In genomic region chr7:27335928-27336823, GRCm38 (mm10) we compare ENCODE assay signal across 8 mouse cellular contexts. TPM values are rescaled to one million over a fixed set of nuclear protein-coding genes. Genes with fewer than 3 reads are reported as not detected.
DNase-seq lines count a peak whose midpoint lies in the region; ATAC-seq and TF ChIP-seq lines count a peak whose summit lies in the region.

No protein-coding gene starts in this region.

- H3K9me3 ChIP-seq in forebrain, embryonic 11.5 days (ENCODE audit: control insufficient read depth, low read length), result no peaks in the 10 kb centered on the region
- no peaks in the 10 kb centered on the region for H3K9me3 ChIP-seq in heart, embryonic 16.5 days (replicated peaks; ENCODE audit: control insufficient read depth, low read length)
- H3K9me3 ChIP-seq in liver, embryonic 14.5 days (ENCODE audit: control insufficient read depth, low read length), result no peaks in the 10 kb centered on the region
- H3K9me3 ChIP-seq in neural tube, embryonic 11.5 days (ENCODE audit: control insufficient read depth, low read length), result no peaks in the 10 kb centered on the region
- H3K9me3 ChIP-seq in stomach, embryonic 16.5 days (replicated peaks; ENCODE audit: control insufficient read depth, low read length), result no peaks in the 10 kb centered on the region

- under 1% methylated on average over 47 of the region's 47 CpGs for WGBS in forebrain, embryonic 11.5 days
- under 1% methylated on average over 47 of the region's 47 CpGs for WGBS in heart, embryonic 16.5 days
- WGBS in liver, embryonic 14.5 days (ENCODE audit: insufficient replicate concordance), result 2% methylated on average over 47 of the region's 47 CpGs
- under 1% methylated on average over 47 of the region's 47 CpGs for WGBS in neural tube, embryonic 11.5 days
- WGBS in stomach, embryonic 16.5 days, result under 1% methylated on average over 47 of the region's 47 CpGs

- no peak overlapping the region for H3K27ac ChIP-seq in forebrain, embryonic 11.5 days (ENCODE audit: low read depth, low read length)
- H3K27ac ChIP-seq in heart, embryonic 16.5 days (ENCODE audit: low read length), result peak overlapping the region; percentile 57
- no peak overlapping the region for H3K27ac ChIP-seq in liver, embryonic 14.5 days
- no peak overlapping the region for H3K27ac ChIP-seq in neural tube, embryonic 11.5 days (ENCODE audit: low read depth, low read length)
- peak overlapping the region; percentile 47 for H3K27ac ChIP-seq in stomach, embryonic 16.5 days (ENCODE audit: low read length)

- peaks cover 45% of the 10 kb centered on the region for H3K27me3 ChIP-seq in forebrain, embryonic 11.5 days (ENCODE audit: control insufficient read depth, insufficient read depth, low read length)
- H3K27me3 ChIP-seq in heart, embryonic 16.5 days (ENCODE audit: control insufficient read depth, insufficient read depth, low read length), result peaks cover 78% of the 10 kb centered on the region
- peaks cover 86% of the 10 kb centered on the region for H3K27me3 ChIP-seq in liver, embryonic 14.5 days (ENCODE audit: control insufficient read depth, insufficient read depth, low read length)
- peaks cover 69% of the 10 kb centered on the region for H3K27me3 ChIP-seq in neural tube, embryonic 11.5 days (ENCODE audit: control insufficient read depth, insufficient read depth, low read length)
- H3K27me3 ChIP-seq in stomach, embryonic 16.5 days (ENCODE audit: control insufficient read depth, insufficient read depth, low read length), result peaks cover 20% of the 10 kb centered on the region

- no peaks in the 10 kb centered on the region; the same call in 1 of the 2 replicates for H3K36me3 ChIP-seq in forebrain, embryonic 11.5 days (ENCODE audit: control insufficient read depth, insufficient read depth, low read length)
- H3K36me3 ChIP-seq in heart, embryonic 16.5 days (ENCODE audit: control insufficient read depth, insufficient read depth), result no peaks in the 10 kb centered on the region
- no peaks in the 10 kb centered on the region for H3K36me3 ChIP-seq in liver, embryonic 14.5 days (replicated peaks; ENCODE audit: control insufficient read depth, insufficient read depth, low read depth)
- H3K36me3 ChIP-seq in neural tube, embryonic 11.5 days (ENCODE audit: control insufficient read depth, insufficient read depth, low read length), result no peaks in the 10 kb centered on the region; the same call in 1 of the 2 replicates
- no peaks in the 10 kb centered on the region for H3K36me3 ChIP-seq in stomach, embryonic 16.5 days (ENCODE audit: control insufficient read depth, insufficient read depth, low read length)

- peak; percentile 98 for TF ChIP-seq CTCF in liver, embryonic 14.5 days (IDR thresholded peaks at IDR 0.05; ENCODE audit: low read depth)

- peaks cover 18% of the 10 kb centered on the region for H3K4me1 ChIP-seq in forebrain, embryonic 11.5 days (replicated peaks; ENCODE audit: control insufficient read depth, insufficient read depth, low read length)
- peaks cover 35% of the 10 kb centered on the region for H3K4me1 ChIP-seq in heart, embryonic 16.5 days (ENCODE audit: control insufficient read depth, insufficient read depth, low read length)
- no peaks in the 10 kb centered on the region; a peak in 1 of 4 replicates for H3K4me1 ChIP-seq in liver, embryonic 14.5 days (replicated peaks; ENCODE audit: control insufficient read depth in 2 of 2, insufficient read depth in 2 of 2, low read length in 1 of 2)
- H3K4me1 ChIP-seq in neural tube, embryonic 11.5 days (ENCODE audit: control insufficient read depth, insufficient read depth, low read length), result peaks cover 8% of the 10 kb centered on the region
- H3K4me1 ChIP-seq in stomach, embryonic 16.5 days (ENCODE audit: control insufficient read depth, insufficient read depth, low read length), result peaks cover 44% of the 10 kb centered on the region

- DNase-seq in CD4-positive, CD25-positive, alpha-beta regulatory T cell, adult 2 months (ENCODE audit: low read depth, low spot score), result peak; percentile 93
- peak; percentile 67 for DNase-seq in c-Kit-negative CD71-positive TER-119-positive erythroid progenitor cells, embryonic 14.5 days (ENCODE audit: low read depth, low spot score)
- peak; percentile 94 for DNase-seq in forebrain, embryonic 11.5 days (ENCODE audit: low spot score)
- DNase-seq in kidney, postnatal 25 days, result peak; percentile 90 to 92
- peak; percentile 59 to 64 (median 63) for DNase-seq in liver, embryonic 14.5 days (ENCODE audit: low read depth in 3 of 3, low spot score in 3 of 3)
- peak; percentile 91 for DNase-seq in neural tube, embryonic 11.5 days (ENCODE audit: low spot score)

- peak overlapping the region; percentile 76 for H3K4me2 ChIP-seq in forebrain, embryonic 11.5 days (ENCODE audit: low read depth, low read length, severe bottlenecking)
- H3K4me2 ChIP-seq in heart, embryonic 16.5 days (ENCODE audit: low read depth, low read length), result peak overlapping the region; percentile 65
- peak overlapping the region; percentile 45 for H3K4me2 ChIP-seq in liver, embryonic 14.5 days (ENCODE audit: low read depth)
- peak overlapping the region; percentile 61 for H3K4me2 ChIP-seq in neural tube, embryonic 11.5 days (ENCODE audit: low read depth)
- H3K4me2 ChIP-seq in stomach, embryonic 16.5 days (ENCODE audit: low read depth, low read length), result peak overlapping the region; percentile 72

- TF ChIP-seq EP300 in liver, embryonic 14.5 days (IDR thresholded peaks at IDR 0.05; ENCODE audit: low read depth), result no peak

- ATAC-seq in forebrain, embryonic 11.5 days (replicated peaks; ENCODE audit: low FRiP score), result peak; percentile 77
- peak; percentile 62 for ATAC-seq in heart, embryonic 16.5 days (replicated peaks; ENCODE audit: extremely low read depth, insufficient read depth, low FRiP score)
- ATAC-seq in liver, embryonic 14.5 days (ENCODE audit: insufficient read depth), result peak; percentile 51; the same call in 1 of the 2 replicates
- ATAC-seq in neural tube, embryonic 11.5 days (ENCODE audit: insufficient read depth, low FRiP score, low TSS enrichment), result peak; percentile 75
- peak; percentile 70 for ATAC-seq in stomach, embryonic 16.5 days (ENCODE audit: insufficient read depth, low FRiP score)

- H3K4me3 ChIP-seq in forebrain, embryonic 11.5 days (ENCODE audit: low read depth, low read length), result peak overlapping the region; percentile 39
- peak overlapping the region; percentile 43 for H3K4me3 ChIP-seq in heart, embryonic 16.5 days (ENCODE audit: low read length)
- peak overlapping the region in 1 of 2 experiments; percentile 10; a peak in 2 of 4 replicates for H3K4me3 ChIP-seq in liver, embryonic 14.5 days (ENCODE audit: insufficient read depth in 1 of 2, low read depth in 2 of 2, low read length in 2 of 2)
- H3K4me3 ChIP-seq in neural tube, embryonic 11.5 days (ENCODE audit: low read depth, low read length), result peak overlapping the region; percentile 38
- H3K4me3 ChIP-seq in stomach, embryonic 16.5 days (replicated peaks; ENCODE audit: low read length), result peak overlapping the region; percentile 42

- H3K9ac ChIP-seq in forebrain, embryonic 11.5 days (ENCODE audit: low read length), result peak overlapping the region; percentile 61
- peak overlapping the region; percentile 49; the same call in 1 of the 2 replicates for H3K9ac ChIP-seq in heart, embryonic 16.5 days (ENCODE audit: low read length)
- H3K9ac ChIP-seq in liver, embryonic 14.5 days (replicated peaks), result no peak overlapping the region
- H3K9ac ChIP-seq in neural tube, embryonic 11.5 days (ENCODE audit: low read length), result peak overlapping the region; percentile 19; the same call in 1 of the 2 replicates
- peak overlapping the region; percentile 71 for H3K9ac ChIP-seq in stomach, embryonic 16.5 days (ENCODE audit: low read length)

RNA-seq across cellular contexts. Expression of gene Ltbp4, which starts 1.3 kb away (rescaled TPM):
- 11.9 and 13.0 TPM in 2 replicates for polyA plus RNA-seq in forebrain, embryonic 11.5 days (2014; fragmentation: Nextera tagmentation; extraction: Ambion mirVana)
- 63.5 and 86.0 TPM in 2 replicates for polyA plus RNA-seq in heart, embryonic 16.5 days (2015; fragmentation: Nextera tagmentation; extraction: Ambion mirVana)
- polyA plus RNA-seq in liver, embryonic 14.5 days (2012; rRNA removed), result 5.2 and 5.5 TPM in 2 replicates
- polyA plus RNA-seq in liver, embryonic 14.5 days (2014; fragmentation: Nextera tagmentation; extraction: Ambion mirVana), result 2.5 and 3.0 TPM in 2 replicates
- 7.0 and 8.0 TPM in 2 replicates for polyA plus RNA-seq in neural tube, embryonic 11.5 days (2014; fragmentation: Nextera tagmentation; extraction: Ambion mirVana)
- 170 and 202 TPM in 2 replicates for polyA plus RNA-seq in stomach, embryonic 16.5 days (2015; fragmentation: Nextera tagmentation; extraction: Ambion mirVana)

RNA-seq across cellular contexts. Expression of gene Shkbp1, which starts 19.6 kb away (rescaled TPM):
- polyA plus RNA-seq in forebrain, embryonic 11.5 days (2014; fragmentation: Nextera tagmentation; extraction: Ambion mirVana), result 64.3 and 67.6 TPM in 2 replicates
- polyA plus RNA-seq in heart, embryonic 16.5 days (2015; fragmentation: Nextera tagmentation; extraction: Ambion mirVana), result 22.3 and 24.1 TPM in 2 replicates
- polyA plus RNA-seq in liver, embryonic 14.5 days (2012; rRNA removed), result 19.1 and 24.7 TPM in 2 replicates
- polyA plus RNA-seq in liver, embryonic 14.5 days (2014; fragmentation: Nextera tagmentation; extraction: Ambion mirVana), result 11.8 and 15.1 TPM in 2 replicates
- polyA plus RNA-seq in neural tube, embryonic 11.5 days (2014; fragmentation: Nextera tagmentation; extraction: Ambion mirVana), result 52.8 and 55.2 TPM in 2 replicates
- polyA plus RNA-seq in stomach, embryonic 16.5 days (2015; fragmentation: Nextera tagmentation; extraction: Ambion mirVana), result 41.0 and 41.7 TPM in 2 replicates

RNA-seq across cellular contexts. Expression of gene Gm20479, which starts 21.0 kb away (rescaled TPM):
- not detected in 2 replicates for polyA plus RNA-seq in forebrain, embryonic 11.5 days (2014; fragmentation: Nextera tagmentation; extraction: Ambion mirVana)
- polyA plus RNA-seq in heart, embryonic 16.5 days (2015; fragmentation: Nextera tagmentation; extraction: Ambion mirVana), result 0.46 TPM in 1 of 2 replicates, not detected in the other
- polyA plus RNA-seq in liver, embryonic 14.5 days (2012; rRNA removed), result 0.09 and 0.40 TPM in 2 replicates
- polyA plus RNA-seq in liver, embryonic 14.5 days (2014; fragmentation: Nextera tagmentation; extraction: Ambion mirVana), result not detected in 2 replicates
- not detected in 2 replicates for polyA plus RNA-seq in neural tube, embryonic 11.5 days (2014; fragmentation: Nextera tagmentation; extraction: Ambion mirVana)
- polyA plus RNA-seq in stomach, embryonic 16.5 days (2015; fragmentation: Nextera tagmentation; extraction: Ambion mirVana), result 3.0 TPM in 1 of 2 replicates, not detected in the other

Comparison
In these comparisons a context has a peak if more than half of its experiments do, and no peak if none do; other contexts are left out.
1. H3K27ac ChIP-seq: peak in heart, embryonic 16.5 days (single experiment) and stomach, embryonic 16.5 days (single experiment); none in forebrain, embryonic 11.5 days (single experiment), liver, embryonic 14.5 days (single experiment) and neural tube, embryonic 11.5 days (single experiment).
2. Peak in every context shown above with its lines, with median percentiles within 50 percentile points of each other: DNase-seq, ATAC-seq and H3K4me2 ChIP-seq.